Mouse (Mus musculus): ENCODE data around the gene Asb1.

The Asb1 gene

GRCm38 (mm10) chr1:91547567-91547966 lies 7.2 kb downstream of the Asb1 start:
- no peak for DNase-seq

- DNase-seq = no peak
Measured at GRCm38 (mm10) chr1:91549073-91549472, 8.7 kb downstream of the Asb1 start.

GRCm38 (mm10) chr1:91557099-91557498 lies 16.8 kb downstream of the Asb1 start:
- DNase-seq = no peak

- DNase-seq = no peak
Measured at GRCm38 (mm10) chr1:91561226-91561625, 20.9 kb downstream of the Asb1 start.

GRCm38 (mm10) chr1:91562977-91563590 lies 22.7 kb downstream of the Asb1 start:
- DNase-seq = no peak

GRCm38 (mm10) chr1:91564004-91564403 lies 23.7 kb downstream of the Asb1 start:
- DNase-seq = no peak

- DNase-seq = no peak
Measured at GRCm38 (mm10) chr1:91564598-91564997, 24.3 kb downstream of the Asb1 start.

GRCm38 (mm10) chr1:91567269-91567668 lies 26.9 kb downstream of the Asb1 start:
- DNase-seq = no peak

- no peak for DNase-seq
Measured at GRCm38 (mm10) chr1:91572458-91572857, 32.1 kb downstream of the Asb1 start.

- DNase-seq = peak; percentile 72
Measured at GRCm38 (mm10) chr1:91574208-91574607, 33.9 kb downstream of the Asb1 start.

- DNase-seq = no peak
Measured at GRCm38 (mm10) chr1:91577883-91578517, 37.7 kb downstream of the Asb1 start.

- DNase-seq = no peak
Measured at GRCm38 (mm10) chr1:91580503-91580902, 40.2 kb downstream of the Asb1 start.

- no peak for DNase-seq
Measured at GRCm38 (mm10) chr1:91581206-91581605, 40.9 kb downstream of the Asb1 start.

GRCm38 (mm10) chr1:91584969-91585835 lies 44.9 kb downstream of the Asb1 start:
- DNase-seq = no peak

GRCm38 (mm10) chr1:91589738-91590137 lies 49.4 kb downstream of the Asb1 start:
- DNase-seq = no peak

- no peak for DNase-seq
Measured at GRCm38 (mm10) chr1:91595521-91596020, 55.2 kb downstream of the Asb1 start.

- no peak for DNase-seq
Measured at GRCm38 (mm10) chr1:91597611-91598010, 57.3 kb downstream of the Asb1 start.

- DNase-seq = peak; percentile 40
Measured at GRCm38 (mm10) chr1:91600671-91601361, 60.5 kb downstream of the Asb1 start.

- no peak for DNase-seq
Measured at GRCm38 (mm10) chr1:91601362-91602096, 61.2 kb downstream of the Asb1 start.

- no peak for DNase-seq
Measured at GRCm38 (mm10) chr1:91605632-91606031, 65.3 kb downstream of the Asb1 start.

- DNase-seq = no peak
Measured at GRCm38 (mm10) chr1:91606701-91607100, 66.4 kb downstream of the Asb1 start.

- DNase-seq = no peak
Measured at GRCm38 (mm10) chr1:91607141-91607540, 66.8 kb downstream of the Asb1 start.

Data from right cerebral cortex, postnatal 4 days (tissue).